Mouse (Mus musculus) stomach, postnatal 0 days (tissue): ENCODE measurements at regions not wholly inside any gene's neighbourhood (a gene's known extent, or its start where the extent isn't known, plus 50 kb on each side); places are given as distances from the start of the nearest gene placed in this dataset.
A peak's percentile ranks its signal among the peaks of the same experiment; 100 is the strongest.

Experiments
- ATAC-seq: fragments of 200-750 bp; cut with Nextera tagmentation; 2 replicates; pipeline ENCODE4 v1.8.0; 2017; ENCODE audit not compliant: low FRiP score, low TSS enrichment
- DNase-seq: peaks from one replicate; pipeline ENCODE4 v3.0.0-alpha.2; 2016; ENCODE audit warnings: low spot score
- H3K27ac ChIP-seq: fragments of 300-500 bp; sonication (generic); replicated peaks from 2 replicates; pipeline ENCODE4 v1.5.1; 2014; ENCODE audit warnings: mild to moderate bottlenecking, control low read depth
- H3K27me3 ChIP-seq: fragments of 300-500 bp; sonication (generic); 2 replicates; pipeline ENCODE4 v1.6.1; 2014; ENCODE audit warnings: low read length; ENCODE audit not compliant: control insufficient read depth, insufficient read depth
- H3K36me3 ChIP-seq: fragments of 300-500 bp; sonication (generic); 2 replicates; pipeline ENCODE4 v1.6.1; 2014; ENCODE audit warnings: low read length, mixed read lengths; ENCODE audit not compliant: control insufficient read depth, insufficient read depth
- H3K4me1 ChIP-seq: fragments of 300-500 bp; sonication (generic); replicated peaks from 2 replicates; pipeline ENCODE4 v1.6.1; 2014; ENCODE audit warnings: antibody characterized with exemption; ENCODE audit not compliant: control insufficient read depth, insufficient read depth
- H3K4me2 ChIP-seq: fragments of 300-500 bp; sonication (generic); replicated peaks from 2 replicates; pipeline ENCODE4 v1.6.1; 2014; ENCODE audit warnings: low read depth, mild to moderate bottlenecking, control low read depth, moderate library complexity
- H3K4me3 ChIP-seq: fragments of 300-500 bp; sonication (generic); 2 replicates; pipeline ENCODE4 v1.5.1; 2014; ENCODE audit warnings: low read depth, low read length, control low read depth
- H3K9ac ChIP-seq: fragments of 300-500 bp; sonication (generic); 2 replicates; pipeline ENCODE4 v1.6.1; 2014; ENCODE audit warnings: mild to moderate bottlenecking, low read length, control low read depth, mixed read lengths
- H3K9me3 ChIP-seq: fragments of 300-500 bp; sonication (generic); 2 replicates; pipeline ENCODE4 v1.6.1; 2016; ENCODE audit warnings: low read length; ENCODE audit not compliant: control insufficient read depth
- CTCF ChIP-seq: IDR thresholded peaks from 2 replicates; pipeline ENCODE4 v1.5.1; 2016; ENCODE audit warnings: antibody characterized with exemption, low read depth, mild to moderate bottlenecking, moderate library complexity
- EP300 ChIP-seq: optimal IDR thresholded peaks from 2 replicates; pipeline ENCODE3; 2016; ENCODE audit warnings: antibody characterized with exemption
- WGBS: fragments of 180-500 bp; shearing (Covaris S2); extraction: QIAGEN DNeasy Blood & Tissue Kit; methylation state at CpG from one replicate; pipeline ENCODE4 v1.1.7; 2014; 5-methylcytosine and 5-hydroxymethylcytosine counted together

GRCm38 (mm10) chr16:29843490-29843889, 220.7 kb upstream of the Hes1 start:
- DNase-seq (no peak), ATAC-seq (no peak)
- H3K36me3 ChIP-seq = no peaks in the 10 kb centered on the region
- H3K4me1 ChIP-seq = no peaks in the 10 kb centered on the region
- H3K27me3 ChIP-seq = no peaks in the 10 kb centered on the region
- WGBS = 67% methylated on average over 7 of the region's 7 CpGs
- no peak overlapping the region for H3K27ac ChIP-seq
- TF ChIP-seq EP300 (no peak), CTCF (no peak)
- no peak overlapping the region for H3K4me3 ChIP-seq
- no peak overlapping the region for H3K4me2 ChIP-seq
- no peak overlapping the region for H3K9ac ChIP-seq
- no peaks in the 10 kb centered on the region for H3K9me3 ChIP-seq

- TF ChIP-seq CTCF (peak; percentile 17; the same call in 1 of the 2 replicates), EP300 (no peak)
- H3K9ac ChIP-seq = no peak overlapping the region
- no peak overlapping the region for H3K27ac ChIP-seq
- DNase-seq (no peak), ATAC-seq (no peak)
- no peaks in the 10 kb centered on the region for H3K4me1 ChIP-seq
- no peak overlapping the region for H3K4me2 ChIP-seq
- H3K27me3 ChIP-seq = no peaks in the 10 kb centered on the region
- no peak overlapping the region for H3K4me3 ChIP-seq
- 45% methylated on average over 12 of the region's 12 CpGs for WGBS
- no peaks in the 10 kb centered on the region for H3K9me3 ChIP-seq
- no peaks in the 10 kb centered on the region for H3K36me3 ChIP-seq
Observed at GRCm38 (mm10) chr16:29844706-29845596, 219.2 kb upstream of the Hes1 start.

GRCm38 (mm10) chr16:29845597-29845986, 218.6 kb upstream of the Hes1 start:
- Histone ChIP-seq H3K9me3 (no peaks in the 10 kb centered on the region), H3K9ac (no peak overlapping the region), H3K4me1 (no peaks in the 10 kb centered on the region), H3K4me2 (no peak overlapping the region), H3K27ac (no peak overlapping the region), H3K27me3 (no peaks in the 10 kb centered on the region), H3K36me3 (no peaks in the 10 kb centered on the region), H3K4me3 (no peak overlapping the region)
- ATAC-seq (no peak), DNase-seq (no peak)
- TF ChIP-seq CTCF (no peak), EP300 (no peak)
- WGBS = 48% methylated on average over 8 of the region's 8 CpGs

GRCm38 (mm10) chr16:29847059-29847458, 217.1 kb upstream of the Hes1 start:
- Histone ChIP-seq H3K9ac (no peak overlapping the region), H3K4me2 (no peak overlapping the region), H3K27me3 (no peaks in the 10 kb centered on the region), H3K36me3 (no peaks in the 10 kb centered on the region), H3K27ac (no peak overlapping the region), H3K4me3 (no peak overlapping the region), H3K9me3 (no peaks in the 10 kb centered on the region), H3K4me1 (no peaks in the 10 kb centered on the region)
- no peak for ATAC-seq
- DNase-seq = no peak
- TF ChIP-seq EP300 (no peak), CTCF (no peak)
- whole genome bisulfite sequencing = 24% methylated on average over 1 of the region's 1 CpGs

GRCm38 (mm10) chr16:29847734-29848133, 216.4 kb upstream of the Hes1 start:
- WGBS = 75% methylated on average over 4 of the region's 4 CpGs
- Histone ChIP-seq H3K4me2 (no peak overlapping the region), H3K36me3 (no peaks in the 10 kb centered on the region), H3K4me1 (no peaks in the 10 kb centered on the region), H3K4me3 (no peak overlapping the region), H3K27me3 (no peaks in the 10 kb centered on the region), H3K9me3 (no peaks in the 10 kb centered on the region), H3K9ac (no peak overlapping the region), H3K27ac (no peak overlapping the region)
- DNase-seq (no peak), ATAC-seq (no peak)
- no peak for TF ChIP-seq EP300
- TF ChIP-seq CTCF = no peak

GRCm38 (mm10) chr16:29848527-29848926, 215.7 kb upstream of the Hes1 start:
- DNase-seq (no peak), ATAC-seq (no peak)
- Histone ChIP-seq H3K9ac (no peak overlapping the region), H3K9me3 (no peaks in the 10 kb centered on the region), H3K4me1 (no peaks in the 10 kb centered on the region), H3K36me3 (no peaks in the 10 kb centered on the region), H3K27ac (no peak overlapping the region), H3K4me2 (no peak overlapping the region), H3K4me3 (no peak overlapping the region), H3K27me3 (no peaks in the 10 kb centered on the region)
- WGBS = 87% methylated on average over 12 of the region's 12 CpGs
- no peak for TF ChIP-seq EP300
- no peak for TF ChIP-seq CTCF
